Mouse (Mus musculus) adipose tissue, adult 10 weeks (tissue): ENCODE results near the gene Clca4a. TPM values are rescaled to one million over a fixed set of nuclear protein-coding genes. Genes with fewer than 3 reads are reported as not detected.

Source experiments
- polyA plus RNA-seq: library from polyadenylated mRNA; stranded (reverse); fragments of 350-450 nt; fragmentation: Illumina TruSeq; extraction: RNeasy Lipid Tissue Mini Kit (QIAGEN cat#74804); gene quantifications from one replicate; pipeline ENCODE4 v1.2.3, GENCODE M21; 2014; ENCODE audit warnings: low read depth, low replicate concordance

Clca4a gene
- polyA plus RNA-seq: not detected

GRCm38 (mm10) chr3:144974945-144975344, at the start of gene Clca4a:
TSS of gene Clca4a (minus strand) at chr3:144975045.

DNA sequence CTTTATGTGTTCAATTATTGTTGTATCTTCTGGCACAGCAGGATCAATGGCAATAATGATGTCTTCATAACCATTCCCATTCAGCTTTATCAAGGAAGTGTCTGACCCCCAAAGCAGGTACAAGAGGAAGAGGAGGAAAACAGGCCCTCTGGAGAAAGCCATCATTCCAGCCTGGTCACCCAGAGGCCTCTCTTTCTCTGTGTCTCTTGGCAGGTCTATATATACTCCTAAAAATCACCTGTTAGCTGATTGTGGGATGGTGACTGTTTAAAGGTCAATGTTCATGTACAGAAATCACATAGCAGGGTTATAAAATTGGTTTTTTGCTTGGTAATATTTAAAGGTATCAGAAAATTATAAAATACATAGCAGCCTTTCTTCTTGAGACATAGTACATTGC, 42.5 kb downstream of the Clca4a start, which contains the start of gene Clca4b:
TSS of gene Clca4b (minus strand) at position 195 of the 400 bp plus-strand sequence.

Other genes starting within 250 kb of the Clca4a start
- gene Clca3a1, start 214.1 kb downstream of the Clca4a start, polyA plus RNA-seq: 5.1 TPM
- 11.5 TPM for gene Clca3a2, start 155.6 kb downstream of the Clca4a start, polyA plus RNA-seq
- not detected for gene Clca3b, start 125.7 kb downstream of the Clca4a start, polyA plus RNA-seq
- gene Clca4b, start 42.5 kb downstream of the Clca4a start, polyA plus RNA-seq: not detected
- gene Clca1, start 57.7 kb upstream of the Clca4a start, polyA plus RNA-seq: not detected
- 0.84 TPM for gene Clca2, start 124.4 kb upstream of the Clca4a start, polyA plus RNA-seq
- gene Odf2l, start 143.5 kb upstream of the Clca4a start, polyA plus RNA-seq: 19.6 TPM